Comparison of ENCODE assay signal across 26 mouse cellular contexts in the genomic region with DNA sequence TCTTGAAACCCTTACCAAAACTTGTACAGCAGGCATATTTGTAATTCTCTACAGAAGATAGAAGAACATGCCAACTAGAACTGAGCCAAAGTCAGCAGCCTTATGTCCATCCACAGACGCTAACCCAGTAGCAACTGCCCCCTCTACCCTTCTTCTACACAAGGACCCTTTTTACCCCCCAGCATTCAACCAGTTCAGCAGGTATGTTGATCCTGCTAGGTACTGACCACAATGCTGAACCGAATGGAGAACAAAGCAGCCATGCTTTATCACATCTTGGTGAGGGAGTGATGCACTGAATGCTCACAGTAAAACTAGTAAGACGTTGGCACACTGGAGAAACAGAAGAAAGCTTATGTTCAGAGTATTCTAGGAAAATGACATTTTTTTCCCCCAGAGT. TPM values are rescaled to one million over a fixed set of nuclear protein-coding genes. Genes with fewer than 3 reads are reported as not detected.
"Had no signal": no experiment of that assay in that cellular context is flagged by ENCODE, and none has a peak within 500 bp of the region (broad histone marks: within the 10 kb centered on the region; RNA-seq: fewer than 3 reads in every experiment).

No protein-coding gene starts in this region.

- ATAC-seq: forebrain, embryonic 15.5 days; forebrain, postnatal 0 days; hindbrain, embryonic 16.5 days; inflammation-experienced regulatory T-cells, adult 6 months; intestine, postnatal 0 days had no signal

- H3K27ac ChIP-seq: forebrain, embryonic 15.5 days; gastrocnemius, adult 2 months; heart, adult 2 months; hindbrain, embryonic 10.5 days; hindbrain, embryonic 12.5 days; hindbrain, embryonic 14.5 days; layer of hippocampus, adult 2 months; left cerebral cortex, adult 2 months; limb, embryonic 13.5 days; limb, embryonic 15.5 days; liver, embryonic 15.5 days had no signal

- H3K27me3 ChIP-seq: liver, embryonic 15.5 days had no signal

- H3K4me3 ChIP-seq: forebrain, embryonic 15.5 days; gastrocnemius, adult 2 months; heart, adult 2 months; heart, embryonic 12.5 days; hindbrain, embryonic 10.5 days; hindbrain, embryonic 12.5 days; layer of hippocampus, adult 2 months; left cerebral cortex, adult 2 months; limb, embryonic 13.5 days; limb, embryonic 15.5 days; liver, embryonic 15.5 days had no signal

- H3K4me1 ChIP-seq: forebrain, embryonic 15.5 days; hindbrain, embryonic 12.5 days; limb, embryonic 13.5 days; limb, embryonic 15.5 days had no signal

- H3K9me3 ChIP-seq: forebrain, embryonic 15.5 days; heart, embryonic 12.5 days; hindbrain, embryonic 10.5 days; hindbrain, embryonic 12.5 days; limb, embryonic 13.5 days; limb, embryonic 15.5 days; liver, embryonic 15.5 days had no signal

- H3K9ac ChIP-seq: forebrain, embryonic 15.5 days; forebrain, postnatal 0 days; heart, embryonic 12.5 days; hindbrain, embryonic 12.5 days; hindbrain, embryonic 14.5 days; limb, embryonic 13.5 days; limb, embryonic 15.5 days; liver, embryonic 15.5 days had no signal

- DNase-seq: forebrain, postnatal 0 days; gastrocnemius, adult 2 months; gastrocnemius, postnatal 10 days; gastrocnemius, postnatal 25 days; heart, adult 2 months; heart, postnatal 10 days; heart, postnatal 4 days; kidney, adult 18-20 months; kidney, adult 8-10 months; kidney, postnatal 10 days; kidney, postnatal 25 days; kidney, postnatal 4 days; lung, adult 18-20 months had no signal

- H3K4me2 ChIP-seq: forebrain, embryonic 15.5 days; heart, embryonic 12.5 days; hindbrain, embryonic 12.5 days; hindbrain, embryonic 14.5 days; limb, embryonic 13.5 days; limb, embryonic 15.5 days; liver, embryonic 15.5 days had no signal

RNA-seq across cellular contexts. Expression of a gene that starts 10.6 kb away (rescaled TPM):
- polyA plus RNA-seq: inflammation-experienced regulatory T-cells, adult 6 months had no signal

RNA-seq across cellular contexts. Expression of a gene that starts 42.9 kb away (rescaled TPM):
- total RNA-seq: forebrain, postnatal 0 days; gastrocnemius, adult 2 months; gastrocnemius, postnatal 25 days had no signal
